Mouse (Mus musculus): ENCODE results near the gene B4galt1.

GRCm38 (mm10) chr4:40874151-40874600, 20.4 kb upstream of the B4galt1 start:
- TF ChIP-seq CTCF (IDR thresholded peaks at IDR 0.05; ENCODE audit: control insufficient read depth, insufficient read depth, low read length) (no peak), POLR2A (IDR thresholded peaks at IDR 0.05; ENCODE audit: borderline replicate concordance, control insufficient read depth, low read depth, low read length) (no peak)
